Mouse (Mus musculus) forelimb bud, embryonic 11.5 days (tissue): ENCODE data around the gene Chchd2.

ENCODE experiments used
- DNase-seq: peaks from one replicate; pipeline ENCODE4 v3.0.0-alpha.2; 2012; ENCODE audit warnings: low read depth, low spot score

Chchd2 gene

GRCm38 (mm10) chr5:129878946-129879345 lies 8.3 kb downstream of the Chchd2 start:
- no peak for DNase-seq

- DNase-seq, result no peak
These were observed 9.4 kb downstream of the Chchd2 start for GRCm38 (mm10) chr5:129877731-129878455.

DNA sequence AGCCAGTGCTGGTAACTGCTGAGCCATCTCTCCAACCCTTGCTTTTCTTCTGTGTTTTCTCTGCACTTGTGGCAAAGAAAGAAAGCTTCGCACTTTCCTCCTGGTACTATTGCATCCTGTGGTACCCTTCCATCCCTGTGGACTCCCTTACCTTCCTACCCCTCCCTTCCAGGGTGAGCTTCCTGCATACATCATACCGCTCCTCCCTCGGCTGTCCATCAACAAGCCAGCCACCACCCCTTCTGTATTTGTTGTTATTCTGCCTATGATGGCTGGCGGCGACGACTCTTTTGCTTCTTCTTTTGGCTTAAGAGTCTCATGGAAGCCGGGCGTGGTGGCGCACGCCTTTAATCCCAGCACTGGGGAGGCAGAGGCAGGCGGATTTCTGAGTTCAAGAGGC lies 12.2 kb downstream of the Chchd2 start:
- DNase-seq, result no peak

- no peak for DNase-seq
These were observed 13.3 kb downstream of the Chchd2 start for GRCm38 (mm10) chr5:129873942-129874341.

- no peak for DNase-seq
These were observed 16.0 kb downstream of the Chchd2 start for GRCm38 (mm10) chr5:129871238-129871637.

DNA sequence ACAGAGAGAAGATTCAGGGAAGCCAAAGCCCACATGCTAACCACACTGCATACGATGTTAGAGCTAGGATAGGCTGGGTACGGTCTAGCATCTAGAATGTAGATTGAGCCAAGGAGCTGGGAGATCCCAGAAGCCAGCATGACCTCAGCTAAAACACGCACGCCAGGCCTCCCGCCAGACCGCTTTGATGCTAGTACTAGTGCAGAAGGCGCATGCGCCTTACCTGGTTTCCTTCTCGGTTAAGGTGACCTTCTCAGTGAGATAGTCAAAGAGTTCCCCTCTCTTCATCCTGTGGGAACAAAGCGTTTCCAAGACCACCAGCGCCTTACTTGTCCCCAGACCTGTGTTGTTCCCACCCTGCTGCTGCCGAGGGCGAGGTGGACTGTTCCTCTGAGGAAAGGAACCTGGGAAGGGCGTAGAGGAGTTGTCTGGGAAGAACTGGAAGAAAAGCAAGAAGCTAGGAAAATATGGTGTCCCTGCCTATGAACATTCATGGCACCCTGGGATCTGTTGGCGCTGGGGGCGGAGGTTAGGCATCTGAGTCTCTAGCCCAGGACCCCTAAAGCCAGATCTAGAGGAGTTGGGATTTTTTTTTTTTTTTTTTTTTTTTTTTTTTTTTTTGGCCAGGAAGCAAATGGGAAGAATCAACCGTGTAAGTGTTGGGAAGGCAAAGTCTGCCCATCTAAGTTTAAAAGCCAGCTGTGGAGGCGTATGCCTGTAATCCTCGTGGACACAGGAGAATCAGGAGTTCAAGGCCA lies 17.9 kb downstream of the Chchd2 start:
- no peak for DNase-seq

DNA sequence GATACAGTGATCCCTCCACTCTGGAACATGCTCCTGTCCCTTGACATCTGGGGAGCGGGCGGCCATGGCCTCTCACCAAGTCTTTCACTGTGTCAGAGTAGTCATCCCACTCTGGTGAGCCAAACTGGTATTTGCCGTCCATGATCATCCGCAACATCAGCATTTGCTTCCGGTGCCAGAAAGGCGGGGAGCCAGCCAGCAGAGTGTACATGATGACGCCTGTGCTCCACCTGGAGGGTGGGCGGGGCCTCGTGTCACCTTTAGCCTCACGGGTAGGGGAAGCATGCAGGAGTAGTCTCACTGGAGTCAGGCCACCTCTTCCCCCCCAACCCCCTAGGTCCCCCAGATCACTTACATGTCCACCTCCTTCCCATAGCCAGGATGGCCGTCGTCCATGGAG lies 21.4 kb downstream of the Chchd2 start:
- no peak for DNase-seq

DNA sequence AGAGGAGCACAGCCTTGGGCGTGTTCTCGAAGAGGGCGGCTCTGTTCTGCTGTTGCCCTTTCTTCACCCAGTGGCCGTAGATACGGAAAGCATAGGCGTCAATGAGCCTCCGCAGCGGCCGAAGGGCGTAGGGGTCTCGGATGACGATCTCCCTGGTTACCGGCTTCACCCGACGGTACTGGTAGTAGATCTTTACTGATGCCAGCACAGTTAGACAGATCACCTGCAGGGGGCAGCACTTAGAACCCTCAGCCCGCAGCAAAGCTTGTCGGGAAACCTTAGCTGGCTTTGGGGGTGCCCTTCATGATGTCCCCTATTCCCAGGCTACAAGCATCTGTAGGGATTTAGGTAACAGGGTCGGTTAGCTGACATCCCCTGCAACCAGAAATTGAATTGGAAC lies 22.8 kb downstream of the Chchd2 start:
- peak; percentile 42 for DNase-seq

GRCm38 (mm10) chr5:129862325-129862724 lies 24.9 kb downstream of the Chchd2 start:
- no peak for DNase-seq

- DNase-seq, result no peak
These were observed 30.9 kb downstream of the Chchd2 start for GRCm38 (mm10) chr5:129856414-129856813.

GRCm38 (mm10) chr5:129855163-129855562 lies 32.1 kb downstream of the Chchd2 start:
- DNase-seq, result no peak

- DNase-seq, result no peak
These were observed 39.8 kb downstream of the Chchd2 start for GRCm38 (mm10) chr5:129847558-129847820.

DNA sequence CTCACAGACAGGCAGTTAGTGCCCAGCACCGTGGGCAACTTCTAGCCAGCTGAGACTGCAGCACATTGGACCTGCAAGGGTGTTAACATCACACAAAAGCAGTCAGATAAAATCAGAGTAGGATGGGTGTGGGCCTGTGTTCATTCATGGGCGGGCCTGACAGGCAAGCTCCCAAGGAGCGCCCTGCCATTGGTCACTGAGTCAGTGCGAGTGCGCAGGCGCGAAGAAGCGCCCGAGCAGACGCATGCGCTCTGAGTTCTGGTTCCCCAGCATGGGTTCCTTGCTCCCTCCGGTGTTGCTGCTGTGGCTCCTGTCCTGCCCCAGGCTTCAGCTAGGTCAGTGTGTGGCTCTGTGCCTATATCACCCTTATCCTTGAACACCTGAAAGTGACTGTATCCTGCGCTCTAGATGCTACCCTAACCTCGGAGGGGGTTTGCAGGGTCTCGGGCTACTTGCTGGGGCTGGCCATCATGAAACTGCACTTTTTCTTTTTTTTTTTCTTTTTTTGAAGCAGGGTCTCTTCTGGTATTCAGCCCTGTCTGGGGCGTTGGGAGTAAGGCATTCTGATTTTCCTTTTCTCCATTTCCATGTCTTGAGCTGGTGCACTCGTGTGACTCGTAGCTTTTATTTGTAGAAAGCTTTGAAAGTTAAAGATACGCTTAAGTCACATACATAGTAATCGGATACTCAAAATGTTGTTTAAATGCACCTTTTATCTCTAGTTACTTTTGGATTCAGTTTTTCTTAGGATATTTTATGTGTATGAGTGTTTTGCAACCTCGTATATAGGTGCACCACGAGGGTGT lies 40.3 kb downstream of the Chchd2 start, which contains the start of gene Sumf2:
Gene Sumf2 (plus strand): TSS at position 235 of the 806 bp plus-strand sequence.
- DNase-seq, result peak; percentile 97

DNA sequence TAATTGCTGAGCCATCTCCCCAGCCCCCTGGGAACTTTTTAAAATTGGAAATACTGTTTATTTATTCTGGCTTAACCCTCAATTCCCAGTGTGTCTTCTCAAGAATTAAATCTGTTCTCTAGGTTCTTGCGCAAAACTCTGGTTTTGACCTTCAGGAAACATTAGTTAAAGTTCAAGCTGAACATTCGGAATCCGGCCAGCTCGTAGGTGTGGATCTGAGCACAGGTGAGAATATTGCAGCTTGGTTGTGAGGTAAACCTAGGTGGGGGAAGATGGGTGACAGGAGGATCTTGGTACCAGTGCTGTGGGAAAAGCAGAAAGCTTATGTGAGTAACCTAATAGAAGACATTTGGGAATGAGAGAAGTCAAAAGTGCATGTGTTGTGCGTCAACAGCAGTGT lies 42.4 kb downstream of the Chchd2 start:
- DNase-seq, result no peak
